Mouse (Mus musculus): Measurements from ENCODE around the gene Rnf141. TPM values are rescaled to one million over a fixed set of nuclear protein-coding genes. Genes with fewer than 3 reads are reported as not detected.

Rnf141 gene
- total and polyA plus RNA-seq, 2 experiments from 2014 or later, result 26.4 to 59.9 TPM

GRCm38 (mm10) chr7:110821653-110822052 is 22.6 kb downstream of the Rnf141 start:
- 8% methylated on average over 3 of the region's 3 CpGs for WGBS
- Histone ChIP-seq H3K36me3 (replicated peaks; ENCODE audit: control insufficient read depth, insufficient read depth, low read length) (peaks cover 34% of the 10 kb centered on the region), H3K9ac (replicated peaks; ENCODE audit: low read depth, low read length) (no peak overlapping the region), H3K4me2 (ENCODE audit: low read depth, low read length) (no peak overlapping the region), H3K27ac (ENCODE audit: low read depth) (peak overlapping the region; percentile 69), H3K4me1 (ENCODE audit: control insufficient read depth, insufficient read depth) (peaks cover 28% of the 10 kb centered on the region), H3K9me3 (replicated peaks; ENCODE audit: control insufficient read depth, low read length) (no peaks in the 10 kb centered on the region), H3K4me3 (ENCODE audit: low read depth, low read length) (no peak overlapping the region), H3K27me3 (ENCODE audit: control insufficient read depth, insufficient read depth, low read length) (no peaks in the 10 kb centered on the region)
- DNase-seq (ENCODE audit: low spot score) (no peak), ATAC-seq (ENCODE audit: insufficient read depth, low read depth) (peak; percentile 63)
- TF ChIP-seq CTCF (IDR thresholded peaks at IDR 0.05; ENCODE audit: low read depth) (no peak), EP300 (IDR thresholded peaks at IDR 0.05; ENCODE audit: low read depth) (no peak)

GRCm38 (mm10) chr7:110821068-110821467 is 23.2 kb downstream of the Rnf141 start:
- DNase-seq (ENCODE audit: low spot score) (peak; percentile 61), ATAC-seq (ENCODE audit: insufficient read depth, low read depth) (peak; percentile 66)
- Histone ChIP-seq H3K4me3 (ENCODE audit: low read depth, low read length) (no peak overlapping the region), H3K36me3 (replicated peaks; ENCODE audit: control insufficient read depth, insufficient read depth, low read length) (peaks cover 33% of the 10 kb centered on the region), H3K9me3 (replicated peaks; ENCODE audit: control insufficient read depth, low read length) (no peaks in the 10 kb centered on the region), H3K4me2 (ENCODE audit: low read depth, low read length) (no peak overlapping the region), H3K27ac (ENCODE audit: low read depth) (peak overlapping the region; percentile 69), H3K4me1 (ENCODE audit: control insufficient read depth, insufficient read depth) (peaks cover 28% of the 10 kb centered on the region), H3K9ac (replicated peaks; ENCODE audit: low read depth, low read length) (no peak overlapping the region), H3K27me3 (ENCODE audit: control insufficient read depth, insufficient read depth, low read length) (no peaks in the 10 kb centered on the region)
- 15% methylated on average over 5 of the region's 5 CpGs for WGBS
- TF ChIP-seq CTCF (IDR thresholded peaks at IDR 0.05; ENCODE audit: low read depth) (peak; percentile 61), EP300 (IDR thresholded peaks at IDR 0.05; ENCODE audit: low read depth) (0 out of 2 replicates have a peak, but pooled peaks have one; percentile 26)

GRCm38 (mm10) chr7:110818787-110819350 is 25.4 kb downstream of the Rnf141 start:
- peak; percentile 14; the same call in 1 of the 2 replicates for ATAC-seq (ENCODE audit: insufficient read depth, low read depth)
- DNase-seq (ENCODE audit: low spot score), result no peak
- Histone ChIP-seq H3K4me3 (ENCODE audit: low read depth, low read length) (no peak overlapping the region), H3K27me3 (ENCODE audit: control insufficient read depth, insufficient read depth, low read length) (no peaks in the 10 kb centered on the region), H3K9ac (replicated peaks; ENCODE audit: low read depth, low read length) (no peak overlapping the region), H3K4me2 (ENCODE audit: low read depth, low read length) (no peak overlapping the region), H3K27ac (ENCODE audit: low read depth) (no peak overlapping the region), H3K36me3 (replicated peaks; ENCODE audit: control insufficient read depth, insufficient read depth, low read length) (peaks cover 21% of the 10 kb centered on the region), H3K9me3 (replicated peaks; ENCODE audit: control insufficient read depth, low read length) (no peaks in the 10 kb centered on the region), H3K4me1 (ENCODE audit: control insufficient read depth, insufficient read depth) (peaks cover 28% of the 10 kb centered on the region)
- 45% methylated on average over 11 of the region's 11 CpGs for WGBS
- TF ChIP-seq EP300 (IDR thresholded peaks at IDR 0.05; ENCODE audit: low read depth) (no peak), CTCF (IDR thresholded peaks at IDR 0.05; ENCODE audit: low read depth) (no peak)

GRCm38 (mm10) chr7:110818206-110818605 is 26.1 kb downstream of the Rnf141 start:
- H3K4me1 ChIP-seq (ENCODE audit: control insufficient read depth, insufficient read depth), result peaks cover 23% of the 10 kb centered on the region
- H3K27me3 ChIP-seq (ENCODE audit: control insufficient read depth, insufficient read depth, low read length), result no peaks in the 10 kb centered on the region
- 0 out of 2 replicates have a peak overlapping the region, but pooled peaks have one; percentile 18 for H3K27ac ChIP-seq (ENCODE audit: low read depth)
- no peak overlapping the region for H3K9ac ChIP-seq (replicated peaks; ENCODE audit: low read depth, low read length)
- no peak overlapping the region for H3K4me2 ChIP-seq (ENCODE audit: low read depth, low read length)
- ATAC-seq (ENCODE audit: insufficient read depth, low read depth), result 0 out of 2 replicates have a peak, but pooled peaks have one; percentile 28
- H3K4me3 ChIP-seq (ENCODE audit: low read depth, low read length), result no peak overlapping the region
- H3K9me3 ChIP-seq (replicated peaks; ENCODE audit: control insufficient read depth, low read length), result no peaks in the 10 kb centered on the region
- WGBS, result 43% methylated on average over 6 of the region's 6 CpGs
- DNase-seq (ENCODE audit: low spot score), result no peak
- H3K36me3 ChIP-seq (replicated peaks; ENCODE audit: control insufficient read depth, insufficient read depth, low read length), result peaks cover 20% of the 10 kb centered on the region; the same call in 1 of the 2 replicates
- TF ChIP-seq CTCF (IDR thresholded peaks at IDR 0.05; ENCODE audit: low read depth) (peak; percentile 15; the same call in 1 of the 2 replicates), EP300 (IDR thresholded peaks at IDR 0.05; ENCODE audit: low read depth) (no peak)

GRCm38 (mm10) chr7:110816037-110816436 is 28.2 kb downstream of the Rnf141 start:
- Histone ChIP-seq H3K9me3 (replicated peaks; ENCODE audit: control insufficient read depth, low read length) (no peaks in the 10 kb centered on the region), H3K27ac (ENCODE audit: low read depth) (no peak overlapping the region), H3K27me3 (ENCODE audit: control insufficient read depth, insufficient read depth, low read length) (no peaks in the 10 kb centered on the region), H3K36me3 (replicated peaks; ENCODE audit: control insufficient read depth, insufficient read depth, low read length) (peaks cover 23% of the 10 kb centered on the region), H3K4me2 (ENCODE audit: low read depth, low read length) (no peak overlapping the region), H3K4me1 (ENCODE audit: control insufficient read depth, insufficient read depth) (peaks cover 14% of the 10 kb centered on the region), H3K4me3 (ENCODE audit: low read depth, low read length) (no peak overlapping the region), H3K9ac (replicated peaks; ENCODE audit: low read depth, low read length) (no peak overlapping the region)
- TF ChIP-seq EP300 (IDR thresholded peaks at IDR 0.05; ENCODE audit: low read depth) (no peak), CTCF (IDR thresholded peaks at IDR 0.05; ENCODE audit: low read depth) (peak; percentile 92)
- DNase-seq (ENCODE audit: low spot score), result peak; percentile 80
- 59% methylated on average over 5 of the region's 5 CpGs for WGBS
- peak; percentile 71 for ATAC-seq (ENCODE audit: insufficient read depth, low read depth)

Data from heart, postnatal 0 days (tissue).